Mouse (Mus musculus) ES-E14 (cell line): ENCODE results near the gene Ssbp2.

Experiments
- HCFC1 ChIP-seq: IDR thresholded peaks from 2 replicates; pipeline ENCODE4 v1.6.1; 2012; ENCODE audit warnings: low read length, inconsistent platforms, borderline replicate concordance; ENCODE audit not compliant: insufficient read depth
- MAFK ChIP-seq: IDR thresholded peaks from 2 replicates; pipeline ENCODE4 v1.6.1; 2014; ENCODE audit warnings: mild to moderate bottlenecking, low read depth, low read length, inconsistent platforms; ENCODE audit not compliant: insufficient read depth
- ZC3H11A ChIP-seq: IDR thresholded peaks from 2 replicates; pipeline ENCODE4 v1.6.1; 2012; ENCODE audit warnings: low read depth, mild to moderate bottlenecking, inconsistent platforms, low read length, borderline replicate concordance
- ZNF384 ChIP-seq: IDR thresholded peaks from 2 replicates; pipeline ENCODE4 v1.6.1; 2012; ENCODE audit warnings: low read depth, low read length, inconsistent platforms

DNA sequence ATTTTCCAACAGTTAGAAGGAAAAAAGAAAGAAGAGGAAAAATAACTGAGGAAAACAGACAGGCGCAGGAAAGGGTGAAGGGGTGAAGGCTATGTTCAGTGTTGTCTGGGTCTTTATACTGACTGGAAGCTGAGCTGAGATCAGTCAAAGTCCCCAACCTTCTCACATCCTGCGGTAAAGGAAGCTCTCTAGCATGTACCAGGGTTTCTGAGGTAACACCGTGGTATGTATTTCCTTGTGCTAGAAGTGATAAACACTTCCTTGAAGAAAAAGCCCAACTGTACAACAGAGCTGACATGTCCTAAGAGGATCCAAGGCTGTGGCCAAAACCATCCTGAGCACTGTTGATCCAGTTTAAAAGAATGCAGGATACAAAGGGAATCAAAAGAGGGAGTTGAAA is 6.8 kb upstream of the Ssbp2 start:
- TF ChIP-seq ZC3H11A (no peak), MAFK (no peak), HCFC1 (no peak), ZNF384 (no peak)
